In genomic region chr10:39133462-39134310, GRCm38 (mm10) we compare ENCODE assay signal across 8 mouse cellular contexts. TPM values are rescaled to one million over a fixed set of nuclear protein-coding genes. Genes with fewer than 3 reads are reported as not detected.
DNase-seq lines count a peak whose midpoint lies in the region; ATAC-seq lines count a peak whose summit lies in the region.

TSS of gene Fam229b (minus strand) at chr10:39133914.
TSS of gene Tube1 (plus strand) at chr10:39133976.

- peaks cover 6% of the 10 kb centered on the region for H3K4me1 ChIP-seq in lung, embryonic 16.5 days (replicated peaks; ENCODE audit: control insufficient read depth, insufficient read depth, low read length)

- H3K9ac ChIP-seq in lung, embryonic 16.5 days (ENCODE audit: low read length) = peak within 1 kb of the TSS; percentile 78

- DNase-seq in MEL-GATA-1-ER (ENCODE audit: extremely low read depth, low read depth) = peak; percentile 68
- peak; percentile 92 for DNase-seq in cerebellum, adult 8-10 months
- peak; percentile 94 for DNase-seq in forelimb bud, embryonic 11.5 days (ENCODE audit: low read depth, low spot score)
- DNase-seq in layer of hippocampus, adult 9-10 months (ENCODE audit: low spot score) = peak; percentile 85
- peak; percentile 68 for DNase-seq in ovary, postnatal 10 days (ENCODE audit: low spot score)
- DNase-seq in thymus, postnatal 10 days (ENCODE audit: low spot score in 2 of 2) = peak; percentile 93

- no peaks in the 10 kb centered on the region for H3K27me3 ChIP-seq in lung, embryonic 16.5 days (ENCODE audit: control insufficient read depth, insufficient read depth, low read depth, low read length)

- no peak within 1 kb of the TSS for H3K27ac ChIP-seq in lung, embryonic 16.5 days (ENCODE audit: low read length)

- H3K4me3 ChIP-seq in lung, embryonic 16.5 days (ENCODE audit: low read length) = peak within 1 kb of the TSS; percentile 69

- ATAC-seq in hematopoietic stem cell, adult 5-6 weeks (replicated peaks in 1 of 2; ENCODE audit: insufficient read depth in 1 of 2, low FRiP score in 2 of 2, low TSS enrichment in 1 of 2, low read depth in 1 of 2, poor library complexity in 2 of 2, severe bottlenecking in 2 of 2) = peak; percentile 94 to 97
- ATAC-seq in lung, embryonic 16.5 days (ENCODE audit: low read depth) = peak; percentile 93

- no peaks in the 10 kb centered on the region for H3K36me3 ChIP-seq in lung, embryonic 16.5 days (ENCODE audit: control insufficient read depth, insufficient read depth, low read length)

- no peaks in the 10 kb centered on the region for H3K9me3 ChIP-seq in lung, embryonic 16.5 days (ENCODE audit: control insufficient read depth, low read length)

- peak within 1 kb of the TSS; percentile 78 for H3K4me2 ChIP-seq in lung, embryonic 16.5 days (ENCODE audit: low read depth, low read length)

- WGBS in lung, embryonic 16.5 days = 3% methylated on average over 47 of the region's 47 CpGs

RNA-seq across cellular contexts. Expression of gene Fam229b, which starts in this region (rescaled TPM):
- 0.35 and 4.9 TPM in 2 replicates for total RNA-seq in hematopoietic stem cell, adult 5-6 weeks (2017)
- 12.3 and 12.5 TPM in 2 replicates for polyA plus RNA-seq in lung, embryonic 16.5 days (2015; fragmentation: Nextera tagmentation; extraction: Ambion mirVana)

RNA-seq across cellular contexts. Expression of gene Tube1, which starts in this region (rescaled TPM):
- total RNA-seq in hematopoietic stem cell, adult 5-6 weeks (2017) = 8.0 and 8.9 TPM in 2 replicates
- 18.4 and 20.6 TPM in 2 replicates for polyA plus RNA-seq in lung, embryonic 16.5 days (2015; fragmentation: Nextera tagmentation; extraction: Ambion mirVana)
